ENCODE assay signal across 32 mouse cellular contexts in the genomic region with DNA sequence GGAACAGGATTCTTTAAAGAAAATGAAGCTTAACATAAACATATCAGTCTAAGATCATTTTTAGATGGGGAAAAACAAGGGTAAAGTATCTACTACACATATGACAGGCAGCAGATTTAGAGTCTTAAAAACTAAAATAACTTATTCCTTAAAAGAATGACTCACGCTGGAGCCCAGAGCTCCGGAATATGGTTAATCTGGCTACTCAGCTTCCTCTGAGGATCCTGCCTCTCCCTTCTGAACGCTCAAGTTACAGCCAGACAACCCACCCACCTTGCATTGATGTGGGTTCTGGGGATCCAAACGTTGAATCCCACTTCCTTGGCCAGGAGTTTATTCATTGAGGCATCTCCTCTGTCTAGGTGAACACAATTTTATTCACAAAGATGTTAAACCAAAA. TPM values are rescaled to one million over a fixed set of nuclear protein-coding genes. Genes with fewer than 3 reads are reported as not detected.
DNase-seq lines count a peak whose midpoint lies in the region; ATAC-seq lines count a peak whose summit lies in the region.
"Had no signal": no experiment of that assay in that cellular context is flagged by ENCODE, and none has a peak within 500 bp of the region (broad histone marks: within the 10 kb centered on the region; RNA-seq: fewer than 3 reads in every experiment).

No protein-coding gene starts in this region.

- H3K9me3 ChIP-seq in kidney, embryonic 15.5 days (replicated peaks): no peaks in the 10 kb centered on the region
- H3K9me3 ChIP-seq: embryonic facial prominence, embryonic 13.5 days; forebrain, embryonic 10.5 days; forebrain, embryonic 13.5 days; heart, embryonic 12.5 days; heart, embryonic 15.5 days had no signal

- intact Hi-C loops in left cerebral cortex, postnatal 14 days (cut with DNase I): no loop called here

- H3K36me3 ChIP-seq in kidney, embryonic 15.5 days: no peaks in the 10 kb centered on the region
- H3K36me3 ChIP-seq: embryonic facial prominence, embryonic 13.5 days; forebrain, embryonic 10.5 days; heart, embryonic 12.5 days; heart, embryonic 15.5 days had no signal

- no peak overlapping the region for H3K4me2 ChIP-seq in kidney, embryonic 15.5 days
- H3K4me2 ChIP-seq: embryonic facial prominence, embryonic 13.5 days; forebrain, embryonic 13.5 days; heart, embryonic 12.5 days; heart, embryonic 15.5 days; hindbrain, embryonic 14.5 days had no signal

- H3K4me3 ChIP-seq in kidney, embryonic 15.5 days (replicated peaks): no peak overlapping the region
- H3K4me3 ChIP-seq: embryonic facial prominence, embryonic 13.5 days; forebrain, embryonic 10.5 days; forebrain, embryonic 13.5 days; gastrocnemius, adult 2 months; heart, embryonic 12.5 days; heart, embryonic 15.5 days had no signal

- ATAC-seq in frontal cortex, adult (ENCODE audit: low TSS enrichment): peak; percentile 77
- ATAC-seq in kidney, embryonic 15.5 days (replicated peaks; ENCODE audit: low FRiP score): no peak
- ATAC-seq: activated CD4-positive, CD25-positive, alpha-beta regulatory T cell, adult 4 months; forebrain, embryonic 13.5 days; forebrain, embryonic 16.5 days; hindbrain, postnatal 0 days; inflammation-experienced regulatory T-cells, adult 6 months; intestine, embryonic 16.5 days had no signal

- DNase-seq in frontal cortex, postnatal 14 days (ENCODE audit: low spot score in 2 of 2): no peak
- peak; percentile 14 to 19 for DNase-seq in left cerebral cortex, postnatal 14 days (ENCODE audit: low spot score in 2 of 2)
- no peak for DNase-seq in left cerebral cortex, adult 9 months (ENCODE audit: low spot score in 2 of 2)
- peak; percentile 9 for DNase-seq in 3T3-L1 (ENCODE audit: low read depth, low spot score)
- peak; percentile 41 for DNase-seq in brain, adult 2 months (ENCODE audit: low read depth, low spot score)
- DNase-seq: adrenal gland, adult 8-10 months; adrenal gland, postnatal 25 days; cerebellum, adult 11 months; cerebellum, adult 2 months; cerebellum, adult 9-11 months; cerebellum, postnatal 25 days; gastrocnemius, adult 2 months; gastrocnemius, postnatal 14 days; heart, adult 18-20 months; heart, postnatal 10 days; heart, postnatal 4 days had no signal

- no peaks in the 10 kb centered on the region for H3K4me1 ChIP-seq in kidney, embryonic 15.5 days
- H3K4me1 ChIP-seq: embryonic facial prominence, embryonic 13.5 days; forebrain, embryonic 10.5 days; forebrain, embryonic 13.5 days; heart, embryonic 12.5 days; heart, embryonic 15.5 days had no signal

- WGBS in kidney, embryonic 15.5 days: 44% methylated on average over 4 of the region's 4 CpGs

- no peak overlapping the region for H3K9ac ChIP-seq in kidney, embryonic 15.5 days
- H3K9ac ChIP-seq: embryonic facial prominence, embryonic 13.5 days; forebrain, embryonic 13.5 days; heart, embryonic 12.5 days; heart, embryonic 15.5 days; hindbrain, embryonic 14.5 days had no signal

- no peak overlapping the region for H3K27ac ChIP-seq in kidney, embryonic 15.5 days
- H3K27ac ChIP-seq: embryonic facial prominence, embryonic 13.5 days; forebrain, embryonic 10.5 days; forebrain, embryonic 13.5 days; gastrocnemius, adult 2 months; heart, embryonic 15.5 days; hindbrain, embryonic 14.5 days; hindbrain, postnatal 0 days had no signal

- H3K27me3 ChIP-seq in kidney, embryonic 15.5 days: no peaks in the 10 kb centered on the region
- H3K27me3 ChIP-seq: embryonic facial prominence, embryonic 13.5 days; forebrain, embryonic 13.5 days; heart, embryonic 12.5 days; heart, embryonic 15.5 days had no signal

RNA-seq across cellular contexts. Expression of gene Nhlh2, which starts 26.0 kb away (rescaled TPM):
- total RNA-seq in left cerebral cortex, postnatal 14 days (2021): under 1 TPM; 0.22 to 0.51 TPM
- not detected in 2 replicates for polyA plus RNA-seq in kidney, embryonic 15.5 days (2015; fragmentation: Nextera tagmentation; extraction: Ambion mirVana)
- total RNA-seq: adrenal gland, adult 8-10 months; adrenal gland, postnatal 25 days; common myeloid progenitor, adult 5-6 weeks; ES-E14; gastrocnemius, adult 2 months; gastrocnemius, postnatal 14 days; gastrocnemius, postnatal 4 days; heart, adult 18-20 months; heart, postnatal 10 days; heart, postnatal 4 days had no signal
- polyA plus RNA-seq: activated CD4-positive, CD25-positive, alpha-beta regulatory T cell, adult 4 months; heart, embryonic 15.5 days; inflammation-experienced regulatory T-cells, adult 6 months had no signal

RNA-seq across cellular contexts. Expression of gene Slc22a15, which starts 59.7 kb away (rescaled TPM):
- total RNA-seq in left cerebral cortex, postnatal 14 days (2021): 1 to 10 TPM; 8.3 to 9.3 TPM
- 3.1 and 3.9 TPM in 2 replicates for polyA plus RNA-seq in kidney, embryonic 15.5 days (2015; fragmentation: Nextera tagmentation; extraction: Ambion mirVana)

Comparison
In these comparisons a context has a peak if more than half of its experiments do, and no peak if none do; other contexts are left out.
1. DNase-seq: peak in left cerebral cortex, postnatal 14 days (2 of 2), 3T3-L1 (single experiment) and brain, adult 2 months (single experiment); none in frontal cortex, postnatal 14 days (0 of 2) and left cerebral cortex, adult 9 months (0 of 2).